Mouse (Mus musculus) erythroblast, embryonic 14.5 days (primary cell): ENCODE measurements around the gene Gm8947. TPM values are rescaled to one million over a fixed set of nuclear protein-coding genes. Genes with fewer than 3 reads are reported as not detected.
"Not testable (repeated sequence)": the region's sequence is repeated elsewhere in the genome, so short reads cannot be mapped to it uniquely, and the experiment has no call there.

Experiments
- H3K27me3 ChIP-seq: 2 replicates; pipeline ENCODE4 v1.6.1; 2012; ENCODE audit warnings: inconsistent platforms; ENCODE audit not compliant: control insufficient read depth
- H3K36me3 ChIP-seq: 2 replicates; pipeline ENCODE4 v1.6.1; 2012; ENCODE audit warnings: mild to moderate bottlenecking, inconsistent platforms; ENCODE audit not compliant: control insufficient read depth
- H3K4me1 ChIP-seq: 2 replicates; pipeline ENCODE4 v1.6.1; 2012; ENCODE audit warnings: inconsistent platforms; ENCODE audit not compliant: control insufficient read depth
- H3K4me3 ChIP-seq: replicated peaks from 2 replicates; pipeline ENCODE3; 2012; ENCODE audit warnings: moderate library complexity, mild to moderate bottlenecking, inconsistent platforms
- H3K9me3 ChIP-seq: 2 replicates; pipeline ENCODE4 v1.6.1; 2012; ENCODE audit warnings: low read length, inconsistent platforms, mixed read lengths; ENCODE audit not compliant: control insufficient read depth
- GATA1 ChIP-seq: IDR thresholded peaks from 2 replicates; pipeline ENCODE4 v1.6.1; 2012; ENCODE audit warnings: low read length, inconsistent platforms, mixed read lengths
- TAL1 ChIP-seq: IDR thresholded peaks from 3 replicates; pipeline ENCODE4 v1.6.1; 2012; ENCODE audit warnings: low read length, inconsistent platforms, mixed read lengths
- polyA plus RNA-seq: library from polyadenylated mRNA; stranded (reverse); fragments of >175 nt; gene quantifications from 2 replicates; pipeline ENCODE4 v1.2.3, GENCODE M21; 2012

The Gm8947 gene
- polyA plus RNA-seq = 0.02 TPM in 1 of 2 replicates, not detected in the other

- not testable (repeated sequence) for H3K4me3 ChIP-seq, H3K4me1 ChIP-seq, H3K36me3 ChIP-seq, H3K9me3 ChIP-seq, H3K27me3 ChIP-seq
Measured at GRCm38 (mm10) chr1:151192075-151192474, at the start of gene Gm8947. Gm8947 (plus strand) TSS chr1:151192376.

- Histone ChIP-seq H3K27me3 (no peaks in the 10 kb centered on the region; the same call in 1 of the 2 replicates), H3K4me3 (no peak overlapping the region), H3K4me1 (no peaks in the 10 kb centered on the region), H3K9me3 (peaks cover 3% of the 10 kb centered on the region; the same call in 1 of the 2 replicates), H3K36me3 (no peaks in the 10 kb centered on the region)
- TF ChIP-seq GATA1 (no peak), TAL1 (no peak)
Measured at GRCm38 (mm10) chr1:151144471-151145146, 47.6 kb upstream of the Gm8947 start.

DNA sequence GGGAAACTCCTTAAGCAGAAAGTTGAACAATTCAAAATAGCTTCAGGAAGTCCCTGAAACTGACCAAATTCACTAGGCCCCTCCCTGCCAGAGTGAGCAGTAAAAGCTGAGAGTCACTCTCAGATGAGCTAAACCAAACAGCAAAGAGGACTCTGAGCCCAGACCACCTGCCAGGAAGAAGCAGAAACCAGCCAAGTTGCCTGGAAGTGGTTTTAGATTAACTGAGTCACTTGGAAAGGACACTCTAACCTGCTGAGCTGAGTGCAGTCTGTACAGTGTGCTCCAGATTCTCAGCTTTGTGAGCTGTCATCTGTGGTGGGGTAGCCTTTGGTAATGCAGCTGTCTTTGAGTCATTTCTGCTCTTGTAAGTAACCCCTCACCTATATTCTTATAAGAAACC, 44.4 kb upstream of the Gm8947 start:
- Histone ChIP-seq H3K4me1 (no peaks in the 10 kb centered on the region), H3K4me3 (no peak overlapping the region), H3K36me3 (no peaks in the 10 kb centered on the region), H3K27me3 (no peaks in the 10 kb centered on the region; the same call in 1 of the 2 replicates), H3K9me3 (peaks cover 3% of the 10 kb centered on the region; the same call in 1 of the 2 replicates)
- no peak for TF ChIP-seq TAL1
- TF ChIP-seq GATA1 = no peak

GRCm38 (mm10) chr1:151150211-151150610, 42.0 kb upstream of the Gm8947 start:
- Histone ChIP-seq H3K36me3 (no peaks in the 10 kb centered on the region), H3K27me3 (no peaks in the 10 kb centered on the region)
- no peak for TF ChIP-seq TAL1
- no peak for TF ChIP-seq GATA1

DNA sequence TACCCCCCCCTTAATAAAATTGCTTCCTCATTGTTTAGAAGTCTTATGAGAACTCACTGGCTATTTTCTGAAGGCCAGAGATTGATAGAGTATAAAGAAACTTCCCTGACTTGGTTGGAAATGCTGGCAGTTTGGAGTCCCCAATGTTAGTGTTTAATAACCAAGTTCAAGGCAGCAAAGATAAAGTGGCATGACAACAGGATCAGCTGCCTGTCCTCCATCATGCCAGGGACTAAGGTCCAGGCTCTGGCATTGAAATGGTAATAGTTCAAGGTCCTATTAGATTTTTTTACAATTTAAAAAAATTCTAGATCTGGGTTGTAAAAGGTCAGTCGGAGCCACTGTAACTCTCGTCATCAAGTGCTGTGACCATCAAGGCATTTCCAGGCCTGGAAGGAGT, 41.1 kb upstream of the Gm8947 start:
- H3K9me3 ChIP-seq = peaks cover 3% of the 10 kb centered on the region; the same call in 1 of the 2 replicates
- H3K36me3 ChIP-seq = no peaks in the 10 kb centered on the region
- no peak overlapping the region for H3K4me3 ChIP-seq
- H3K27me3 ChIP-seq = no peaks in the 10 kb centered on the region
- TF ChIP-seq TAL1 (no peak), GATA1 (no peak)
- H3K4me1 ChIP-seq = no peaks in the 10 kb centered on the region

More at GRCm38 (mm10) chr1:151150211-151150610, 42.0 kb upstream of the Gm8947 start:
- H3K9me3 ChIP-seq = peaks cover 3% of the 10 kb centered on the region; the same call in 1 of the 2 replicates
- no peaks in the 10 kb centered on the region for H3K4me1 ChIP-seq
- no peak overlapping the region for H3K4me3 ChIP-seq

DNA sequence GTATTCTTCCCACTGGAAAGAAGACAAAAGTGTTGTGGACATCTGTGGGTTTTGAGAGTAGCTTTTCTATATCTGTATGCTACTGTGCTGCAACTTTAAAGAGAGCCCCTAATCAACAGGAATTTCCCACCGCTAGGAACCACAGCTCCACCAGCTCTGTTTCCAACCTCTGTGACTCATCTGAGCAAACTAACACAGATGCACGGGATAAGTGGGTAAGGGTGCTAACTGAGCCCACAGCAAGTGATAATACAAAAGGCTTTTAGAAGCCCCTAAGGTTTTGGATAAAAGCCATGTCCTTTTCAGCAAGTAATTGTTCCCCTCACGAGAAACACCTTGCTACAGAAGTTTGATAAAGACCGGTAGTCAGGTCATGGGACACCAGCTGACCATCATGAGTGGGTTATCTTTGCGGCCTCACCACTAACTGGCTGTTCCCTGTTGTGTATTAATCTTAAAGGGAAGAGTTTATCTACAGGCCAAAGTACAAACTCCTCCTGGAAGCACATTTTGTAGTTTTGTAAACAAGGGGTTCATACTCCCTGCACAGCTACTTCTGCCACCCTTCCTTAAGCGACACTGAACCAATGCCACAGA, 39.0 kb upstream of the Gm8947 start:
- H3K27me3 ChIP-seq = no peaks in the 10 kb centered on the region
- no peaks in the 10 kb centered on the region for H3K36me3 ChIP-seq
- no peaks in the 10 kb centered on the region for H3K4me1 ChIP-seq
- H3K4me3 ChIP-seq = no peak overlapping the region
- no peaks in the 10 kb centered on the region for H3K9me3 ChIP-seq
- no peak for TF ChIP-seq TAL1
- no peak for TF ChIP-seq GATA1

DNA sequence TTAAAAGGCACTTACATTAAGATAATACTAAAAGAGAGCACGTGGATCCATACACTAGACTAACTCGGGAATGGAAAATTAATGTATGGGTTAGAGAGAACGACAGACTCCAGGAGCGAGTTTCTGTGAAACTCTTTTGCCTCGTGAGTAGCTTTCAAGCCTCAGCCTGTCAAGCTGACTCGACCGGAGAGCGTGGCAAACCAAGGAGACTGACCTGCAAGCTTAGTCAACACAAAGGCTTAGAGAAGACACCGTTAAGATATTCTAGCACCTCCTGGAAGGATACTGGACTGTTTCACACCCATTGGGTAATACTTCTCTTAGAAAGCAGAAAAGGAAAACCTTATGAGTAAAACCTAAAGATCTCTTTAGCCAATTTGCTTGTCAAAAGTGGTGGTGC, 38.0 kb upstream of the Gm8947 start:
- H3K36me3 ChIP-seq, H3K4me3 ChIP-seq, H3K27me3 ChIP-seq, H3K9me3 ChIP-seq, H3K4me1 ChIP-seq: not testable (repeated sequence)

GRCm38 (mm10) chr1:151156129-151156528, 36.0 kb upstream of the Gm8947 start:
- Histone ChIP-seq H3K4me3 (no peak overlapping the region), H3K36me3 (no peaks in the 10 kb centered on the region), H3K4me1 (no peaks in the 10 kb centered on the region), H3K9me3 (no peaks in the 10 kb centered on the region), H3K27me3 (peaks cover 4% of the 10 kb centered on the region; the same call in 1 of the 2 replicates)
- TF ChIP-seq GATA1 = no peak
- no peak for TF ChIP-seq TAL1

DNA sequence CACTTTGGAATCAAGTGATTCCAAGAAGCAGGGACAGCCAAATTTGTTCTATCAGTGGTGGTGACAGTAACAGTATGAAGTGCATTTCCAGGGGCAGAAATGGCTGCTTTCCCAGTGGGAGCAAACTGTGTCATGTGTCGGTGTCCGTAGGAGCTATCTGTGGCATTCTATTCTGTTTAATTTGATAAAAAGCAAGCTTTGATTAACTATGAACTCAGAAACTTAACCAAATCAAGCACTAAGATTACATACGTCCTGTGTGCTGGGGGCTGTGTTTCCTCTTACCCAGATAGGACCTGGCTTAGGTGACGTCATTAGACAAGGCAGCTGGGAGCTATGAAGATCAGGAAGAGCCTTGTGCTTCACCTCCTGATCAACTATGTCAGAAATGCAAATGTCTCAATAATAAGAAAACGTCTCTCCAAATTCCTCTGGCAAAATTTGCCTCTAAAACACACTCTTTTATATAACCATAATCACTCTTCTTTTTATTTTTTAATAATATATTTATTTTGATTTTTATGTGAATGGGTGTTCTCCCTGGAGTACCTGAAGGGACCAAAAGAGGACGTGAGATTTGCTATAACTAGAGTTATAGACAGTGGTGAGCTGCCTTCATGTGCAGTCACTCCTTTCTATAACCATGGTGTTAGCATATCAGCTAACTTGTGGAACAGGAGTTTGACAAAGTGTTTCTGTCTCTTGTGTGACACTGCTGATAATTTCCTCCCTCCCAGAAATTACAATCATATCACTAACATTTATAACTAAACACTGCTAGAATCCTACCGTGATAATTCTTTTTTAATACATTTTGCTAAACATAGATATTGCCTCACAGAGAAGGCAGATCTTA, 35.2 kb upstream of the Gm8947 start:
- TF ChIP-seq TAL1 = no peak
- no peak for TF ChIP-seq GATA1
- peaks cover 4% of the 10 kb centered on the region; the same call in 1 of the 2 replicates for H3K27me3 ChIP-seq
- no peaks in the 10 kb centered on the region for H3K9me3 ChIP-seq
- no peaks in the 10 kb centered on the region for H3K36me3 ChIP-seq
- H3K4me1 ChIP-seq = no peaks in the 10 kb centered on the region
- no peak overlapping the region for H3K4me3 ChIP-seq
